ENCODE assay signal across 8 mouse cellular contexts in genomic region chr2:170129923-170130779, GRCm38 (mm10). TPM values are rescaled to one million over a fixed set of nuclear protein-coding genes. Genes with fewer than 3 reads are reported as not detected.
A peak's percentile ranks its signal among the peaks of the same experiment; 100 is the strongest.
DNase-seq lines count a peak whose midpoint lies in the region.

No protein-coding gene starts in this region.

- intact Hi-C loops in heart, postnatal 25 days (cut with DNase I): loop anchor here (1.0 kb wide), 1 partner anchor 22 kb away; no protein-coding TSS in a partner anchor
- intact Hi-C loops in gastrocnemius, postnatal 14 days (cut with DNase I; ENCODE audit: low total_unique reads): no loop called here

- DNase-seq in heart, adult 18-20 months: peak; percentile 38 to 50
- no peak for DNase-seq in heart, postnatal 25 days (ENCODE audit: low spot score)
- DNase-seq in adrenal gland, adult 8-10 months: peak; percentile 25
- peak; percentile 21 for DNase-seq in gastrocnemius, postnatal 14 days
- peak; percentile 65 for DNase-seq in kidney, postnatal 10 days
- DNase-seq in naive thymus-derived CD4-positive, alpha-beta T cell, adult 2 months (ENCODE audit: low read depth): peak; percentile 59
- no peak for DNase-seq in layer of hippocampus, adult 18-20 months (ENCODE audit: low spot score in 2 of 2)
- no peak for DNase-seq in cerebellum, adult 9-10 months

RNA-seq across cellular contexts. Expression of gene Zfp217, which starts 17.8 kb away (rescaled TPM):
- 10 to 100 TPM in 1 of 2 experiments, 1 to 10 TPM in 1; 7.5 to 10.2 TPM for total RNA-seq in heart, adult 18-20 months (2021)
- 10 to 100 TPM in 1 of 2 experiments, 1 to 10 TPM in 1; 9.6 to 13.0 TPM for total RNA-seq in heart, postnatal 25 days (2021)
- 10 to 100 TPM; 23.0 to 38.9 (median 32.6) TPM for total RNA-seq in adrenal gland, adult 8-10 months (2022)
- total RNA-seq in gastrocnemius, postnatal 14 days (2021): 10 to 100 TPM in 1 of 2 experiments, 1 to 10 TPM in 1; 7.7 to 10.1 TPM
- total RNA-seq in layer of hippocampus, adult 18-20 months (2021): 1 to 10 TPM; 4.2 TPM

Comparison
In these comparisons a context has a peak if more than half of its experiments do, and no peak if none do; other contexts are left out.
1. DNase-seq: peak in heart, adult 18-20 months (2 of 2), adrenal gland, adult 8-10 months (single experiment), gastrocnemius, postnatal 14 days (single experiment), kidney, postnatal 10 days (single experiment) and naive thymus-derived CD4-positive, alpha-beta T cell, adult 2 months (single experiment); none in heart, postnatal 25 days (single experiment), layer of hippocampus, adult 18-20 months (0 of 2) and cerebellum, adult 9-10 months (single experiment).